Mouse (Mus musculus) gastrocnemius, adult 18-20 months (tissue): ENCODE measurements around the gene Sh3gl2. TPM values are rescaled to one million over a fixed set of nuclear protein-coding genes. Genes with fewer than 3 reads are reported as not detected.

Experiments used
- DNase-seq: peaks from one replicate; pipeline ENCODE4 v3.0.0; 2021; ENCODE audit warnings: low spot score
- long read RNA-seq, 2 experiments: library from polyadenylated mRNA; stranded (forward); transcript quantifications; one replicate each; pipeline ENCODE4 v2.0.0; 2021
- total RNA-seq, 2 experiments: library from RNA; stranded (reverse); gene quantifications; 2 replicates each; pipeline ENCODE4 v1.2.3; 2021

Gene Sh3gl2
- under 1 TPM; 0.59 to 0.73 TPM for total RNA-seq
- long read RNA-seq, experiment 1, partial matches to known transcripts: 0 of 2 reads
- long read RNA-seq, experiment 1, other reads (novel, unspliced or antisense): 1 of 2 reads
- long read RNA-seq, experiment 2: 0 reads

DNA sequence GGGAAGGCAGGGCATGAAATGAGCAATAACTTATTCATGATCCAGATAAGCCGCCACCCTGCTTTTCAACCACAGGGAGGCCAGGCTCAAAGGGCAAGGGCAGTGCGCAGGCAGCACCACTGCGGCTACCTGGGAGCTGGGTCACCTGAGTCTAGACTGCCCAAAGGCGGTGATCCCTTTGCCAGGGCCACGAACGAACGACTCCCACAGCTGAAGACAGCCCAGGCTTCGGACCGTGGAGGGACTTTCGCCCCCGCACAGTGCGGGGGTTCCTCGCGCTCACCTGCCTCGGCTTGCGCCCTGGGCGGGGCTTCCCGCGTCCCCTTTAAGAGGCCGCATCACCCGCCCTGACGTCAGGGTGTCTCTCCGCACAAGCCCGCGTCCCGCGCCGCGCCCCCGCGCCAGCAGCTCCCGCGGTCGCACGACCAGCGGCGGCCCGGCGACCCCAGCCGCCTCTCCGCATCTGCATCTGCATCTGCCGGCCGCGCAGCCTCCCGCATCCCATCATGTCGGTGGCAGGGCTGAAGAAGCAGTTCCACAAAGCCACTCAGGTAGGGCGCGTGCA lies at the start of gene Sh3gl2:
Gene Sh3gl2, plus strand, starts transcription at position 56 of the 565 bp plus-strand sequence.
- DNase-seq: no peak

- DNase-seq: no peak
Observed at GRCm38 (mm10) chr4:85161156-85161555, 43.8 kb upstream of the Sh3gl2 start.

DNA sequence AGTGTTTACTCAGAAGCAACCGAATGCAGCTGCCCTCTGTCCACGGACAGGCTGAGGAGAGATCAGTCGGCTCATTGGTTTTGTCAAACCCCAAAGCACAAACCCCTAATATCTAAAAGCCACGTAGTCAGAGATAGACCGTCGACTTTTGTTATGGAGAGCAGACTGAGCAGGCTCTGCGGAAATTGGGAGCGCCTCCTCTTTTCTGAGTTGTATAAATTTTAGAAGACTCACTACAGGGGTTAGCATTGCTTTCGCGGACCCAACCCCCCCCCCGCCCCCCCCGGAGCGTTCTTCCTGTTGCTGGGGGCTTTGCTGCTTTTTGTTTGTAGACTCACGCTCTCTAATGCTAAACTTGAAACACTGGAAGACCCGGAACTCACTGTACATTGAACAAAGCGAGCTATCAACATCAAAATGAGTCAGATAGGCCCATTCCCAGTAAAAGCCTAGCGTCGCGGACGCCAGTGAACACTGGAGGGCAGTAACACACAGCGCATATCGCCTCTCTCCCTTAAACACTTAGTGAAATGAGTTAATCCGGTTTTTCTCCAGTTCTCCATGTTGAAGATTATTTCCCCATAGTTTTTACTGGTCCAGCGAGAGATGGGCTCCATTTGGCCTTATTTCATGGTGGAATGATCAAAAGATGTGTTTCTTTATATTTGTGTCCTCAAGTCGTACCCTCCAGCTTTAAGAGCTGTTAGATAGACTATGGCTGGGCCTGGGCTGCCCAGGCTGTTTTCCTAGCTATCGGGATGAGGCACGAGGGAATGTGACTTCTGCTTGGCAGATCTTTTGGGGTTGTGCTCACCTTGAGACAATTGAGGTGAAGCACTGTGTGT lies 42.2 kb upstream of the Sh3gl2 start:
- DNase-seq: no peak

DNA sequence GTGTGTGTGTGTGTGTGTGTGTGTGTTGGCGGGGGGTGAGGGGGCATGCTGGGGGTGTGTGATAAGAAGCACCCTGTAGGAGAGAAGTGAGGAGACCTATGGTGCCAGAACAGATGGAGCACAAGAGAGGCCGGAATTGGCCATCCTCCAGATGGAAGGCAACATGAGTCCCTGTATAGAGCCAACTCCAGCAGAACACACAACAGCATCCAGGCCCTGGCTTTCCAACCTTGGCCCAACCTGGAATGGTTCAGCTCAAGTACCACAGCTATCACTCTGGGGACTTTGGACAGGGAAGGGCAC lies 41.7 kb upstream of the Sh3gl2 start:
- DNase-seq: no peak

DNA sequence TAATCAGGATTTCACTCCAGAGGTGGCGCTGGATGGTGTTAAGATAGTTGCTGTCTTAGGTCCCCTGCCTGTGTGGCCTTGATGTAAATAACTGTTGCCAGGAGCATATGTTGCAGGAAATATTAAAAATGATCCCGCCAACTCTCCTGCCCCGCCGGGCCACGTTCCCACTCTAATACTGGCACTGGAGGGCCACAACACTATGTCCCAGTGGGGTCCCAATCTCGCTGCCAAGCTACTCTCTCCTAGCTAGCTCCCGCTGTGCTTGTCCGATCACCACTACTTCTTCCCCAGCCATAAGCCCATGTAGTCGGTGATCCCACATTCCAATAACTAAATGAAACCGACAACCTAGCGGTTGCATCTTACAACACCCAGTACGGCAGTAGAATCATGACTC lies 36.9 kb upstream of the Sh3gl2 start:
- DNase-seq: no peak

DNA sequence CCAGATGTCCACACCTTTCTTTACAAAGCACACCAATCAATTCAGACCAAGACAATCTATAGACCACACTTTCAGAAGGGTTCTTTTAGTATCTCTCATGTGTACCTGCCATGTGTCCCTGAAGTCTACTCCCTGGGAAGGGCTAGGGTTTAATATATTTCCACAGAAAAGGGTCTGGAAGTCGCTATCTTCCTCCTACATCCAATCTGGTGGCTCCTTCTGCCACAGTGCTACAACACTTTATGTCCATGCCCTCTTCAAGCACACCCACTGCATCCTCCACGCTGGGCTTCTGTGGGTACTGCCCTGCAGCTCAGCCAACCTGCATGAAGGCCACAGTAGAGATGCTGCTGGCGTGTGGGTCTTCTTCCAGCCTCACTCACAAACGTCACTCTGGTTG lies 29.5 kb upstream of the Sh3gl2 start:
- no peak for DNase-seq

DNA sequence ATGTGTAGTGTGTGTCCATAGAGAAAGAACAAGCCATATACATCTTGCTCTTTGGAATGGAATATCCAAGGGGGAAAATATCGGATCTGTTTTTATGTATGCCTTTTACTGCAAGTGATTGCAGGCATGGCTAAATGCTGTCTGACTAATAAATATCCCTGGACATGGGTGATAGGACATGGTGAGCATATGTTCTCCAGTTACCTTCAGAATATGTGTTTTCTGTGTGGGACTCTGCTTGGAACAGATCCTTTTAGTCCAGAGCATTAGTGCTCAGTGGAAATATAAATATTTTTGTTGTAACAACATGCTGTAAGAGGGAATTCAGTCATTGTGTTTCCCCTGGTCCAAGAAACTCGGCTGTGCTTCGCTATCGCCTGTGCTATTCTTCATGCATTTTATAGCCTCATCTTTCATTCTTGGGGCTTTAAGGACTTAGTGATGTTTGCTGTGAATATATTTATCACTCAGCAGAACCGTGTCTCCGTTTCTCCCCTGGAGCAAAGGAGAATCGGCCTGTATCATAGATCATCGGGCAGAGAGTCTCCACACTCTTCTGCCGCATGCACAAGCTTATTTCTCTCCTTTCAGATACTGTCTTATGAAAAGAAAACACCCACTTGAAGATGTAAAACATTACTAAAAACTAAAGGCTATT lies 26.4 kb upstream of the Sh3gl2 start:
- DNase-seq: no peak

DNA sequence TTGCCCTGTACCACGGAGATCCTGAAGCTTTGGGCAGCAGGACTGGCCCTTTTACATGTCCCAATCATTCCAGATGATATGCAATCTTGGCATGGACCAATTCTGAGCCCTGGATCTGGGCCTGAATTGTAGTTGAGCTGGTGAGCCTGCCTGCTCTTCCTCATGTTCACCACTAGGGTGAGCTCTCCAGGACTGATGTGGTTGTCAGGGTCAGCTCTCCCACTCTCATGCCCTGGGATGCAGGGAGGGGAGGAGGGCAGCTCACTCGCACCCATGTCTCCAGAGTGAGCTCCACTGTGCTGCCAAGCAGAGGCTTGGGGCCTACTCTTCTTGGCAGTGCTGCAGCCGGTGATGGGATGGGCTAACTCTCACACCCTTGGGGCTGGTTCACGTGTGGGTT lies 18.9 kb upstream of the Sh3gl2 start:
- no peak for DNase-seq

DNA sequence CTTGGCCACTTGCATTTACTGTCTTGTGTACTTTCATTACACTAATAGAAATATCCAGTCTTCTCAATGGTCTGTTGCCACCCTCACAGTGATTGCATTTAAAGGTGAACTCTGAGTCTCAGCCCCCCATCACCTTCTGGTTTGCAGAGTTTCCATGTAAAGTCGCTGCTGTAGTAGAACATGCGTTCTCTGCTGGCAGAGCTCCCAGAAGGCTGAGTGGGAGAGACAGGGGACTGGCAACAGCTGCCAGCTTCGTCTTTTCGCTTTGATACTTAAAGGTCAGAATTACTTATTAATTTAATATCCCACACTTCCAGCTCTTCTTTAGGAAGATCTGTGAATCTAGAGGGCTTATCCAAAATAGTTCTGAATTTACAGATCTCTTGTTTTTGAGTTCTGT lies 8.7 kb upstream of the Sh3gl2 start:
- DNase-seq: no peak

GRCm38 (mm10) chr4:85198431-85198830 lies 6.5 kb upstream of the Sh3gl2 start:
- no peak for DNase-seq

GRCm38 (mm10) chr4:85202582-85202981 lies 2.3 kb upstream of the Sh3gl2 start:
- no peak for DNase-seq

DNA sequence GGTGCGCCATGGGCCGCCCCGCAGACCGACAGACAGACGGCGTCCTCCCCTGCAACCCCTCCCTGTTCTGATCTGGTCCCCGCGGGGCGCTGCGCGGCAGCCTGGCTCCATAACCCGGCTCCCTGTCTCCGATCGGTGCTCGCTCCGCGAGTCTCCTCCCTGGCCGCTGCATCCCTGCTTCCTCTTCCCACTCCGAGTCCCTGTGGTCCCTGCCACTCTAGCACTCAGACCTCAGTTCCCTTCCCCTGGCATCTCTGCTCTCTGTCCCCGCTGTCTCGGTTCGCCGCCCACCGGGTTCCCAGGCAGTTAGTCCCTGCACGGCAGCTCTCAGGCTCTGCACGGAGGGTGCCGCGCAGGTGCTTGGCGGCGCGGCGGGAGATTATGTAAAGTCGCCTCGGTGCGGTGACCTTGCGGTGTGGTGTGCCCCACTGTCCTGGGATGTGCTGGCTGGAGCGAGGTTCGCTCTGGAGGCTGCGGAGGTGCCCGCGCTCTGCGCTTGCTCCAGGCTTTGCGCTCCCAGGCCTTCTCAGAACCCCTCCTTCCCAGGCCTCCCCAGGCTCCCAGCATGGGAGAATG lies 798 bp downstream of the Sh3gl2 start:
- no peak for DNase-seq

DNA sequence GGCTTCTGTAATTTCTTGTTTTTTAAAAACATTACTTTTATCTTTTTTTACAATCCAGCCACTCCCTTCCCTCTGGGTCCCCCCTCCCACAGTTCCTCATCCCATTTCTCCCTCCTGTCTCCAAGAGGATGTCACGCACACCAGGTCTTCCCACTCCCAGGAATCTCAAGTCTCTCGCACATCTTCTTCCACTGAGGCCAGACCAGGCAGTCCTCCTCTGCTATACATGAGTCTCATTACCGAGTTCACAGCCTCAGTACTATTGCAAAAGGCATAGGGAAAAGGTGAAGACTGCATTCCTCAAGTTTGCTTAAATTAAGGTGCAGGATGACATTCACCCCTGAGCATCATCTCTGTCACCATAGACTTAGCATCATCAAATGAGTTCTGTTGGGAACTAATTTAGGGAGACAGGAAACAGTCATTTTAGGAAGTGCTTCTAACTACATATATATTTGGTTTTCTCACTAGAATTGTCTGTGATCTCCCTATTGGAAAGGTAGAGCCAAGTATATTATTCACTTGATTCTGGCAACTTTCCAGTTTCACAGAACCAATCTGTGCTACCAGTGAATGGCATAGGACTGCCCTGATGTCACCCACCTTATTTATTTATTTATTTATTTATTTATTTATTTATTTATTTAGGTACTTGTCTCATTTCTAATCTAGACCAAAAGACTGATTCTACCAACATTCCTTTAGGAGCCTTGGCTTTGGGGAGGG lies 1.9 kb downstream of the Sh3gl2 start:
- no peak for DNase-seq

DNA sequence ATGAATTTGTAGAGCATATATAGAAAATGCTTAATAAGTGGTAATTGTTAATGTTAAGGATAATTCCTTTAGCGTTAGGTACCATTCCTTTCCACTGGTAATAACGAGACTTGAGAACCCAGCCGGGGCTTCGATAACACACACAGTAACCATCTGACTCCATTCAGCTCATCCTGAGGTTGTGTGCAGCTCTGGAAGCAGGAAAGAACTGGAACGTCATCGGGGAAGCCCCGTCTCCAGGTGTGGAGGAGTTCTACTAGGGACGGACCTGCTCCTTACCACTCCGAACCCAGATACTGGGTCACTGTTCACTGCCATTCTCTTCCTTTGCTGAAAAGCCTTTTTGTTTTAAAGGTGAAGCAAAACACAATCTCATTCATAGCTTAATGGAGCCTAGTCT lies 2.6 kb downstream of the Sh3gl2 start:
- no peak for DNase-seq

DNA sequence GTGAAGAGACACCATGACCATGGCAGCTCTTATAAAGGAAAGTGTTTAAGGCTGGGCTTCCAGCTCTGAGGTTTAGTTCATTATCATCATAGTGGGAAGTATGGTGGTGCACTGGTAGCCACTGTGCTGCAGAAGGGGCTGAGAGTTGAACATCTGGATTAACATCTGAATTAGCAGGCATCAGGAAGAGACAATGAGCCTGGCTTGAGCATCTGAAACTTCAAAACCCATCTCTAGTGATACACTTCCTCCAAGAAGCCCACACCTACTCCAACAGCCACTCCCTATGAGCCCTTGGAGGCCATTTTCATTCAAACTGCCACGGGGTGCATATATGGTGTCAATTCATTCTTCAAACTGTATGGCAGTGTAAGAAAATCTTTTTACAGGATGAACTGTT lies 3.6 kb downstream of the Sh3gl2 start:
- DNase-seq: no peak

DNA sequence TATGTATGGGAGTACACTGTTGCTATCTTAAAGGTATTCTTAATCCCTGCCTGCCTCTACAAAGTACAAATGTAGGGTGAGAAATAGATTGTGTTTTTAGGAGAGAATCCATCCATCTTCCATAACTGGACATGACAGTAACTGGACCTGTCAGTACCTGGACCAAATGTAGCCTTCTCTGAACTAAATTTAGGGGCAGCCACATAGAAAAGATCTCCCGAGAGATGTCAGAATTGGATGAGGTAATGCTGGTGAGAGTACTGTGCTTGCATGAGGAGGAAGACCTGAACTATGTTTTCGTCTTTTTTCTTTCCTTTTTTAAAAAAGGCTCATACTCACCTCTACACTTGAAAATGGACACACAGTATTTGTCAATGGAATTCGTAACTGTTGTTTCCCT lies 6.0 kb downstream of the Sh3gl2 start:
- DNase-seq: no peak

DNA sequence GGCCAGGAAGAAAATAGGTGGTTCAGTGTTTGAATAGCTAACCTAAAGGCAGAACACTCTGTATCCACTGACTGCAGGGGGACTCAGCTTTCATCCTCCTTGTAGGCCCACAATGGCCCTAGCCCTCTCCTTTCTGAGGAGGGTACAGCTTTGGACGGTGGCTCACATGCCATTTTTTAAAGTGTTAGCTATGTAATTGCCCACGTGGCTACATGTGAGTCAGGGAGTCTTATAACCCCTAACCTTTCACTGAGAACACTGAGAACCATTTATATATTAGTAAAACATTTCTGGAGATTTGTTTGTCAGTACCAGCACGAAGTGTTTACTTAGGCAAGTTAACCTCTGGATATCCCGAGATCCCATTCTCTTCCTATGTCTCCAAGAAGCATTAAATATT lies 12.1 kb downstream of the Sh3gl2 start:
- DNase-seq: no peak

GRCm38 (mm10) chr4:85222716-85223115 lies 17.8 kb downstream of the Sh3gl2 start:
- no peak for DNase-seq

- no peak for DNase-seq
Observed at GRCm38 (mm10) chr4:85226731-85227130, 21.8 kb downstream of the Sh3gl2 start.

- no peak for DNase-seq
Observed at GRCm38 (mm10) chr4:85227664-85228588, 23.0 kb downstream of the Sh3gl2 start.

DNA sequence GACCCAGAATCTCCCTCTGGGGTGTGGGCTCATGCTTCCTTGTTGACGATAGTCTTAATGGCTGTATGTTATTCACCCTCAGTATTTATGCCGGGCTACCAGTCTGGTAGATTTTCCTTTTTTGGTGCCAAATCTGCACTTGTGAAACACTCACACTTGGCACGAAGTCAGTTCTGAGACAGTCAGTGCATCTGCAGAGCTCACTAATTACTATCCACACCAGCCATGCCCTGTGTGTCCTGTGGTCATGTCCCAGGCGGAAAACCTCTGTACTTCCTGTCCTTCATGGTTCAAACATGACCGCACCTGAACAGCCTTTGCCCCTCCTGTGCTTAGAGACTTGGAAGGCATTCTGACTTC lies 23.6 kb downstream of the Sh3gl2 start:
- no peak for DNase-seq
